Mouse (Mus musculus) neural tube, embryonic 11.5 days (tissue): Measurements from ENCODE around the gene Ruvbl1. TPM values are rescaled to one million over a fixed set of nuclear protein-coding genes. Genes with fewer than 3 reads are reported as not detected.

ENCODE experiments used
- ATAC-seq: fragments of 200-750 bp; cut with Nextera tagmentation; 2 replicates; pipeline ENCODE4 v1.8.0; 2017; ENCODE audit warnings: moderate number of reproducible peaks, mild to moderate bottlenecking, moderate TSS enrichment, moderate library complexity; ENCODE audit not compliant: insufficient read depth, low FRiP score, low TSS enrichment
- DNase-seq: peaks from one replicate; pipeline ENCODE4 v3.0.0-alpha.2; 2015; ENCODE audit warnings: low spot score
- H3K27ac ChIP-seq: fragments of 300-500 bp; sonication (generic); 2 replicates; pipeline ENCODE4 v1.5.1; 2014; ENCODE audit warnings: low read depth, mild to moderate bottlenecking, low read length
- H3K27me3 ChIP-seq: fragments of 300-500 bp; sonication (generic); 2 replicates; pipeline ENCODE4 v1.6.1; 2014; ENCODE audit warnings: mild to moderate bottlenecking, low read length, mixed read lengths; ENCODE audit not compliant: control insufficient read depth, insufficient read depth
- H3K36me3 ChIP-seq: fragments of 300-500 bp; sonication (generic); 2 replicates; pipeline ENCODE4 v1.6.1; 2014; ENCODE audit warnings: mild to moderate bottlenecking, low read length, moderate library complexity, mixed read lengths; ENCODE audit not compliant: control insufficient read depth, insufficient read depth
- H3K4me1 ChIP-seq: fragments of 300-500 bp; sonication (generic); 2 replicates; pipeline ENCODE4 v1.6.1; 2014; ENCODE audit warnings: low read length, mixed read lengths; ENCODE audit not compliant: control insufficient read depth, insufficient read depth
- H3K4me2 ChIP-seq: fragments of 300-500 bp; sonication (generic); 2 replicates; pipeline ENCODE4 v1.6.1; 2014; ENCODE audit warnings: low read depth, mild to moderate bottlenecking, moderate library complexity
- H3K4me3 ChIP-seq: fragments of 300-500 bp; sonication (generic); 2 replicates; pipeline ENCODE4 v1.5.1; 2014; ENCODE audit warnings: low read depth, low read length
- H3K9ac ChIP-seq: fragments of 300-500 bp; sonication (generic); 2 replicates; pipeline ENCODE4 v1.6.1; 2014; ENCODE audit warnings: mild to moderate bottlenecking, low read length
- H3K9me3 ChIP-seq: fragments of 300-500 bp; sonication (generic); 2 replicates; pipeline ENCODE4 v1.6.1; 2016; ENCODE audit warnings: low read length; ENCODE audit not compliant: control insufficient read depth
- WGBS: fragments of 180-500 bp; shearing (Covaris S2); extraction: QIAGEN DNeasy Blood & Tissue Kit; methylation state at CpG from one replicate; pipeline ENCODE4 v1.1.7; 2014; 5-methylcytosine and 5-hydroxymethylcytosine counted together
- polyA plus RNA-seq: library from polyadenylated mRNA; unstranded; fragments of >200 nt; fragmentation: Nextera tagmentation; extraction: Ambion mirVana; gene quantifications from 2 replicates; pipeline ENCODE4 v1.2.1, GENCODE M21; 2014

Gene Ruvbl1
- 166 and 170 TPM in 2 replicates for polyA plus RNA-seq

DNA sequence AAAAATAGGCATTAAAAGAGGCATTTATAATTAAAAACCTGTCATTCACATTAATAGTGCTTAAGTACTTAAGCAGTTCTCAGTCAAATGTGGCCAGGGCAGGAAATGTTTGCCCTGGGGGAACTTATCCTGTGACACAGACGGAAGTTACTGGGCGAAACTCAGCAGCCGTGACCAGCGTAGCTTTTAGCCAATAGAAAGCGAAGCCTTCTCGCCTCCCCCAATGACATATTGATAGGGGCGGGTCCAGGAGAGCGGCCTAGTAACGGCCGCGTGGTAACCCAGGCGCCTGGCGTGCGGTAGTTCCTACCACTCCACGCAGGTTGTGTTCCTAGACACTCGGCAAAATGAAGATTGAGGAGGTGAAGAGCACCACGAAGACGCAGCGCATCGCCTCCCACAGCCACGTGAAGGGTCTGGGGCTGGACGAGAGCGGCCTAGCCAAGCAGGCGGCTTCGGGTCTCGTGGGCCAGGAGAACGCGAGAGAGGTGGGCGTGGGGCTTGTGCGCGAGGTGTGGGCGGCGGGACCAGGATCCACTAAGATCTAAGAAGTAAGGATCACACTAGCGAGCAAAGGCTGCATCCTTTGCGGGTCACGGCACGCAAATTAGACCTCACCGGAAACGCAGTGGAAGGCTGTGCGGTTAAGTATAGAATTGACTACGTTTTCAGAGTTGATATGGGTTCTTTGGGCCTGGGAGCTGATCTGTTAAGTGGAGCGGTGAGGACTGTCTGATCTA, at the start of gene Ruvbl1:
Gene Ruvbl1 (plus strand): TSS at position 229 of the 740 bp plus-strand sequence.
- peak within 1 kb of the TSS; percentile 71 for H3K4me2 ChIP-seq
- peak; percentile 93 for DNase-seq
- H3K9me3 ChIP-seq, result no peaks in the 10 kb centered on the region
- no peaks in the 10 kb centered on the region for H3K4me1 ChIP-seq
- peak within 1 kb of the TSS; percentile 76 for H3K9ac ChIP-seq
- H3K27ac ChIP-seq, result no peak within 1 kb of the TSS
- H3K27me3 ChIP-seq, result no peaks in the 10 kb centered on the region
- H3K36me3 ChIP-seq, result peaks cover 4% of the 10 kb centered on the region; the same call in 1 of the 2 replicates
- WGBS, result under 1% methylated on average over 37 of the region's 42 CpGs
- peak within 1 kb of the TSS; percentile 77 for H3K4me3 ChIP-seq
- peak; percentile 100 for ATAC-seq

- H3K4me3 ChIP-seq, result no peak overlapping the region
- no peaks in the 10 kb centered on the region for H3K9me3 ChIP-seq
- H3K9ac ChIP-seq, result no peak overlapping the region
- peak; percentile 23 for DNase-seq
- 67% methylated on average over 7 of the region's 7 CpGs for WGBS
- H3K27me3 ChIP-seq, result no peaks in the 10 kb centered on the region
- no peaks in the 10 kb centered on the region for H3K4me1 ChIP-seq
- ATAC-seq, result no peak
- no peak overlapping the region for H3K27ac ChIP-seq
- no peaks in the 10 kb centered on the region for H3K36me3 ChIP-seq
- H3K4me2 ChIP-seq, result no peak overlapping the region
Observed at GRCm38 (mm10) chr6:88416130-88416758, 49.0 kb upstream of the Ruvbl1 start.

GRCm38 (mm10) chr6:88431202-88431601, 34.0 kb upstream of the Ruvbl1 start:
- H3K36me3 ChIP-seq, result no peaks in the 10 kb centered on the region
- ATAC-seq (no peak), DNase-seq (peak; percentile 21)
- WGBS, result 26% methylated on average over 4 of the region's 4 CpGs
- no peak overlapping the region for H3K9ac ChIP-seq
- H3K27ac ChIP-seq, result no peak overlapping the region
- no peaks in the 10 kb centered on the region for H3K9me3 ChIP-seq
- H3K27me3 ChIP-seq, result no peaks in the 10 kb centered on the region
- no peak overlapping the region for H3K4me3 ChIP-seq
- H3K4me1 ChIP-seq, result no peaks in the 10 kb centered on the region
- no peak overlapping the region for H3K4me2 ChIP-seq

DNA sequence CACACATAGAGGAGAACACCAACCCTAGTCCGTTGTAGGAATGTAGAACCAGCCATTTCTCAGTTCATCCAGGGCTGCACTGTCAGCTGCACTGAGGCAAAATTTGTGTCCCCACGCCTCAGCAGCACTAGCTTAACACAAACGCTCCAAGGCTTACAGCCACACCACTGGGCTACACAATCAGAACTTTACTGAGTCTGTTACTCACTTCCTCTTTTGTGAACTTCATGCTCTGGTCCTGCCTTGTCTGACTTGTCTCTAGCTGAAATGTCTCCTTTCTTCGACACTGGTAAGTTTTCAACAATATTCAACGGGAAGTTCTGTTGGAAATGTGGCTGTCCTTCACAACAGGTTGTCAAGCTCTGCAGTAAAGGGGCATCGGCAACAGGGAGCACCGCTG, 29.6 kb upstream of the Ruvbl1 start:
- WGBS, result 94% methylated on average over 7 of the region's 7 CpGs
- ATAC-seq, result no peak

GRCm38 (mm10) chr6:88439056-88439455, 26.2 kb upstream of the Ruvbl1 start:
- Histone ChIP-seq H3K36me3 (no peaks in the 10 kb centered on the region), H3K4me2 (no peak overlapping the region), H3K27ac (no peak overlapping the region), H3K9ac (no peak overlapping the region), H3K4me3 (no peak overlapping the region), H3K27me3 (no peaks in the 10 kb centered on the region), H3K4me1 (no peaks in the 10 kb centered on the region), H3K9me3 (no peaks in the 10 kb centered on the region)
- no peak for ATAC-seq
- DNase-seq, result no peak
- WGBS, result 93% methylated on average over 4 of the region's 4 CpGs

More for the DNA sequence above, 29.6 kb upstream of the Ruvbl1 start:
- Histone ChIP-seq H3K4me1 (no peaks in the 10 kb centered on the region), H3K36me3 (no peaks in the 10 kb centered on the region), H3K9me3 (no peaks in the 10 kb centered on the region), H3K27ac (no peak overlapping the region), H3K4me2 (no peak overlapping the region), H3K27me3 (no peaks in the 10 kb centered on the region), H3K4me3 (no peak overlapping the region), H3K9ac (no peak overlapping the region)
- no peak for DNase-seq

DNA sequence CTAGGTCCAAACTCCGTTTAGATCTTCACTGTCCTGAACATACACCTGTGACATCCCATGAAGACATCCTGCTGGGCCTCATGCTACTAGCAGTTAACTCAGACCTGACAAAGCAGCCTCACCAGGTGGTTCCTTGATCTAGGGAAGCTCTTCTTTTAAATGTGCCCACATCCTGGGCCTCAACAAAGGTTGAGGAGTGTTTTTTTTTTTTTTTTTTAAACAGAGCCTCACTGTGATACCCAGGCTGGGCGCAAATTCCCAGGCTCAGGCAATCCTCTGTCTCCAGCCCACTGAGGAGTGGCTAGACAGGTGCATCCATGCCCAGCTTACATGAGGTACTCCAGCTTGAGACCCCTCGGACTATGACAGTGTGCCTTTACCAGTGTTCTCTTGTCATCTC, 22.7 kb upstream of the Ruvbl1 start:
- Histone ChIP-seq H3K4me1 (peaks cover 7% of the 10 kb centered on the region; the same call in 1 of the 2 replicates), H3K9me3 (no peaks in the 10 kb centered on the region), H3K4me2 (no peak overlapping the region), H3K9ac (no peak overlapping the region), H3K36me3 (no peaks in the 10 kb centered on the region), H3K27ac (no peak overlapping the region), H3K27me3 (no peaks in the 10 kb centered on the region), H3K4me3 (no peak overlapping the region)
- ATAC-seq, result no peak
- 71% methylated on average over 3 of the region's 3 CpGs for WGBS
- no peak for DNase-seq

GRCm38 (mm10) chr6:88443446-88443845, 21.8 kb upstream of the Ruvbl1 start:
- no peak for ATAC-seq
- H3K4me3 ChIP-seq, result no peak overlapping the region
- H3K27me3 ChIP-seq, result no peaks in the 10 kb centered on the region
- H3K9ac ChIP-seq, result no peak overlapping the region
- H3K4me2 ChIP-seq, result no peak overlapping the region
- peaks cover 7% of the 10 kb centered on the region; the same call in 1 of the 2 replicates for H3K4me1 ChIP-seq
- no peaks in the 10 kb centered on the region for H3K36me3 ChIP-seq
- H3K9me3 ChIP-seq, result no peaks in the 10 kb centered on the region
- no peak overlapping the region for H3K27ac ChIP-seq
- DNase-seq, result no peak
- WGBS, result 89% methylated on average over 3 of the region's 3 CpGs

DNA sequence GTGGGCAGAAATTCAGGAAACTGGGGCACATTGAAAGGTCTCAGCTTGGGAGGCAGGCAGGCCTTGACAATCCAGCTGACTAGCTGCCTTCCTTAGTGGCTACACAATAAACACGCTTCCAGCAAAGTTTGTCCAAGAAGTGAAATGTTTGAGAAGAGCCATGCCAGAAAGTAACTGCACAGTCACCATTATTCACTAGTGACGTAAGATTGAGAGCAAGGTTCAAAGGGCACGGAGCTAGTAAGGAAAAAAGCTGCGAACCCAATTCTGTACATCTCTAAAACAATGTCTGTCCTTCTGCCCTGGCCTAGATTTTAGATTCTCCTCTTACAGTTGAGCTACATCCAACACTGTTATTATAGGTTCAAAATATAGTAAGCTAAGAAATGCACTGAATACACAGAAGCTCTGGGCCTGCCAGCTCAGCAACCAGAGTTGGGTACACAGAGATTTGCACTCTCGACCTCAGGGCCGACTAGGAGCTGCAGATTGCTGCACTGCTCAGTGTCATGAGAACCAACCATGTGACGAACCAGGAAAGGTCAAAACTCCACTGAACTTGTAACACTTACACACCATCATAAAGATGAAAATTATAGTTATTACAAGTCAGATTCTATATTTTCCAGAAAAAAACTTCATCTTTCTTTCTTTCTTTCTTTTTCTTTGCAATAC, 21.0 kb upstream of the Ruvbl1 start:
- no peaks in the 10 kb centered on the region for H3K36me3 ChIP-seq
- H3K4me1 ChIP-seq, result peaks cover 7% of the 10 kb centered on the region; the same call in 1 of the 2 replicates
- H3K27ac ChIP-seq, result no peak overlapping the region
- H3K4me2 ChIP-seq, result no peak overlapping the region
- no peaks in the 10 kb centered on the region for H3K27me3 ChIP-seq
- H3K9me3 ChIP-seq, result no peaks in the 10 kb centered on the region
- no peak for ATAC-seq
- H3K4me3 ChIP-seq, result no peak overlapping the region
- no peak overlapping the region for H3K9ac ChIP-seq
- no peak for DNase-seq
- WGBS, result 86% methylated on average over 7 of the region's 7 CpGs
